Mouse (Mus musculus) left cerebral cortex, postnatal 4 days (tissue): ENCODE results near the gene Lcp2. TPM values are rescaled to one million over a fixed set of nuclear protein-coding genes. Genes with fewer than 3 reads are reported as not detected.
"Not testable (repeated sequence)": the region's sequence is repeated elsewhere in the genome, so short reads cannot be mapped to it uniquely, and the experiment has no call there.

Experiments
- DNase-seq: peaks from one replicate; pipeline ENCODE4 v3.0.0-alpha.2; 2022
- intact Hi-C: fragments of 180-260 bp; cut with DNase I; formaldehyde crosslinking; loops from one replicate; pipeline ENCODE4 v1.15.1; 2025
- total RNA-seq, 2 experiments: library from RNA; stranded (reverse); gene quantifications; 2 replicates each; pipeline ENCODE4 v1.2.3; 2021

Lcp2 gene
- total RNA-seq, 2 experiments from 2014 or later: 3.7 to 4.5 TPM

GRCm38 (mm10) chr11:34079542-34080464 lies 33.1 kb downstream of the Lcp2 start:
- intact Hi-C loops: no loop called here
- peak; percentile 81 for DNase-seq

- DNase-seq: no peak
- intact Hi-C loops: no loop called here
These were observed 37.1 kb downstream of the Lcp2 start for GRCm38 (mm10) chr11:34083795-34084194.

GRCm38 (mm10) chr11:34084639-34085038 lies 37.9 kb downstream of the Lcp2 start:
- intact Hi-C loops: no loop called here
- no peak for DNase-seq

- intact Hi-C loops: no loop called here
- DNase-seq: no peak
These were observed 39.5 kb downstream of the Lcp2 start for GRCm38 (mm10) chr11:34086164-34086751.

- intact Hi-C loops: no loop called here
- DNase-seq: no peak
These were observed 40.3 kb downstream of the Lcp2 start for GRCm38 (mm10) chr11:34087064-34087463.

GRCm38 (mm10) chr11:34098422-34098821 lies 51.7 kb downstream of the Lcp2 start, which contains the start of gene 4930469K13Rik:
TSS of gene 4930469K13Rik (minus strand) at chr11:34098554.
- intact Hi-C loops: no loop called here

GRCm38 (mm10) chr11:34101827-34102226 lies 55.1 kb downstream of the Lcp2 start:
- DNase-seq: no peak
- intact Hi-C loops: no loop called here

More at GRCm38 (mm10) chr11:34098422-34098821, 51.7 kb downstream of the Lcp2 start, which contains the start of gene 4930469K13Rik:
- DNase-seq: peak; percentile 15

- DNase-seq: no peak
These were observed 58.2 kb downstream of the Lcp2 start for GRCm38 (mm10) chr11:34104919-34105318.

GRCm38 (mm10) chr11:34109260-34109659 lies 62.5 kb downstream of the Lcp2 start:
- DNase-seq: no peak
- intact Hi-C loops: no loop called here

More at GRCm38 (mm10) chr11:34104919-34105318, 58.2 kb downstream of the Lcp2 start:
- intact Hi-C loops: no loop called here

GRCm38 (mm10) chr11:34111940-34112339 lies 65.2 kb downstream of the Lcp2 start:
- no peak for DNase-seq
- intact Hi-C loops: no loop called here

GRCm38 (mm10) chr11:34112781-34113380 lies 66.2 kb downstream of the Lcp2 start:
- DNase-seq: peak; percentile 30
- intact Hi-C loops: no loop called here

- intact Hi-C loops: no loop called here
- DNase-seq: no peak
These were observed 67.0 kb downstream of the Lcp2 start for GRCm38 (mm10) chr11:34113760-34114159.

- intact Hi-C loops: no loop called here
- no peak for DNase-seq
These were observed 69.9 kb downstream of the Lcp2 start for GRCm38 (mm10) chr11:34116572-34117135.

GRCm38 (mm10) chr11:34117581-34117980 lies 70.9 kb downstream of the Lcp2 start:
- intact Hi-C loops: no loop called here
- DNase-seq: no peak

GRCm38 (mm10) chr11:34118319-34118718 lies 71.6 kb downstream of the Lcp2 start:
- intact Hi-C loops: no loop called here
- no peak for DNase-seq

- peak; percentile 43 for DNase-seq
- intact Hi-C loops: loop anchor here (5.0 kb wide), 1 partner anchor 89 kb away; no protein-coding TSS in a partner anchor
These were observed 76.4 kb downstream of the Lcp2 start for GRCm38 (mm10) chr11:34123147-34123546.

GRCm38 (mm10) chr11:34124852-34125251 lies 78.1 kb downstream of the Lcp2 start:
- no peak for DNase-seq
- intact Hi-C loops: loop anchor here (5.0 kb wide), 1 partner anchor 87 kb away; no protein-coding TSS in a partner anchor

GRCm38 (mm10) chr11:34125727-34126126 lies 79.0 kb downstream of the Lcp2 start:
- intact Hi-C loops, DNase-seq: not testable (repeated sequence)

- DNase-seq: no peak
- intact Hi-C loops: no loop called here
These were observed 81.7 kb downstream of the Lcp2 start for GRCm38 (mm10) chr11:34128412-34128811.

- intact Hi-C loops: no loop called here
These were observed 92.6 kb downstream of the Lcp2 start for GRCm38 (mm10) chr11:34139296-34139695.

More at GRCm38 (mm10) chr11:34139296-34139695, 92.6 kb downstream of the Lcp2 start:
- DNase-seq: no peak
